Mouse (Mus musculus): ENCODE measurements around the gene Isg20. TPM values are rescaled to one million over a fixed set of nuclear protein-coding genes. Genes with fewer than 3 reads are reported as not detected.

The Isg20 gene
- total RNA-seq, 2 experiments from 2014 or later: 7.0 to 10.4 TPM

- ATAC-seq (replicated peaks; ENCODE audit: poor library complexity, severe bottlenecking): no peak
Observed at GRCm38 (mm10) chr7:78897567-78897966, 15.7 kb upstream of the Isg20 start.

GRCm38 (mm10) chr7:78903174-78903870 lies 9.9 kb upstream of the Isg20 start:
- peak; percentile 83 for ATAC-seq (replicated peaks; ENCODE audit: poor library complexity, severe bottlenecking)

GRCm38 (mm10) chr7:78904175-78904574 lies 9.0 kb upstream of the Isg20 start:
- no peak for ATAC-seq (replicated peaks; ENCODE audit: poor library complexity, severe bottlenecking)

GRCm38 (mm10) chr7:78909026-78909425 lies 4.2 kb upstream of the Isg20 start:
- ATAC-seq (replicated peaks; ENCODE audit: poor library complexity, severe bottlenecking): no peak

- ATAC-seq (replicated peaks; ENCODE audit: poor library complexity, severe bottlenecking): no peak
Observed at GRCm38 (mm10) chr7:78910336-78911098, 2.7 kb upstream of the Isg20 start.

- no peak for ATAC-seq (replicated peaks; ENCODE audit: poor library complexity, severe bottlenecking)
Observed at GRCm38 (mm10) chr7:78911209-78911608, 2.0 kb upstream of the Isg20 start.

GRCm38 (mm10) chr7:78912253-78912973 lies 811 bp upstream of the Isg20 start:
- peak; percentile 75 for ATAC-seq (replicated peaks; ENCODE audit: poor library complexity, severe bottlenecking)

GRCm38 (mm10) chr7:78913649-78914544 lies 673 bp downstream of the Isg20 start:
- ATAC-seq (replicated peaks; ENCODE audit: poor library complexity, severe bottlenecking): peak; percentile 60

- no peak for ATAC-seq (replicated peaks; ENCODE audit: poor library complexity, severe bottlenecking)
Observed at GRCm38 (mm10) chr7:78914545-78914845, 1.3 kb downstream of the Isg20 start.

- no peak for ATAC-seq (replicated peaks; ENCODE audit: poor library complexity, severe bottlenecking)
Observed at GRCm38 (mm10) chr7:78914896-78915510, 1.8 kb downstream of the Isg20 start.

GRCm38 (mm10) chr7:78918686-78919085 lies 5.5 kb downstream of the Isg20 start:
- no peak for ATAC-seq (replicated peaks; ENCODE audit: poor library complexity, severe bottlenecking)

GRCm38 (mm10) chr7:78922506-78922905 lies 9.3 kb downstream of the Isg20 start:
- ATAC-seq (replicated peaks; ENCODE audit: poor library complexity, severe bottlenecking): no peak

- ATAC-seq (replicated peaks; ENCODE audit: poor library complexity, severe bottlenecking): peak; percentile 78
Observed at GRCm38 (mm10) chr7:78924300-78924699, 11.1 kb downstream of the Isg20 start.

GRCm38 (mm10) chr7:78924796-78925195 lies 11.6 kb downstream of the Isg20 start:
- ATAC-seq (replicated peaks; ENCODE audit: poor library complexity, severe bottlenecking): no peak

GRCm38 (mm10) chr7:78925680-78926079 lies 12.5 kb downstream of the Isg20 start:
- ATAC-seq (replicated peaks; ENCODE audit: poor library complexity, severe bottlenecking): no peak

- ATAC-seq (replicated peaks; ENCODE audit: poor library complexity, severe bottlenecking): no peak
Observed at GRCm38 (mm10) chr7:78926156-78926555, 12.9 kb downstream of the Isg20 start.

GRCm38 (mm10) chr7:78927266-78927665 lies 14.0 kb downstream of the Isg20 start:
- ATAC-seq (replicated peaks; ENCODE audit: poor library complexity, severe bottlenecking): no peak

- ATAC-seq (replicated peaks; ENCODE audit: poor library complexity, severe bottlenecking): no peak
Observed at GRCm38 (mm10) chr7:78938957-78939602, 25.9 kb downstream of the Isg20 start.

- ATAC-seq (replicated peaks; ENCODE audit: poor library complexity, severe bottlenecking): no peak
Observed at GRCm38 (mm10) chr7:78940971-78941370, 27.7 kb downstream of the Isg20 start.

Data from granulocyte monocyte progenitor cell, adult 5-6 weeks (primary cell).